Mouse (Mus musculus): ENCODE measurements at regions not wholly inside any gene's neighbourhood (a gene's known extent, or its start where the extent isn't known, plus 50 kb on each side); places are given as distances from the start of the nearest gene placed in this dataset.
A peak's percentile ranks its signal among the peaks of the same experiment; 100 is the strongest.

- ATAC-seq = peak; percentile 55
- Histone ChIP-seq H3K9ac (replicated peaks; ENCODE audit: low read depth, low read length) (no peak overlapping the region), H3K36me3 (ENCODE audit: control insufficient read depth, insufficient read depth) (no peaks in the 10 kb centered on the region), H3K4me3 (replicated peaks; ENCODE audit: low read length) (no peak overlapping the region), H3K4me2 (ENCODE audit: low read length) (no peak overlapping the region), H3K4me1 (replicated peaks; ENCODE audit: control insufficient read depth, insufficient read depth, low read length) (no peaks in the 10 kb centered on the region), H3K27me3 (replicated peaks; ENCODE audit: control insufficient read depth, insufficient read depth, low read length) (no peaks in the 10 kb centered on the region), H3K27ac (ENCODE audit: low read length) (no peak overlapping the region), H3K9me3 (ENCODE audit: control insufficient read depth, low read length) (no peaks in the 10 kb centered on the region)
- WGBS = 68% methylated on average over 10 of the region's 10 CpGs
Observed at GRCm38 (mm10) chr8:49136503-49137044, 292.8 kb upstream of the Tenm3 start.

GRCm38 (mm10) chr8:49109095-49109494, 265.3 kb upstream of the Tenm3 start:
- no peak overlapping the region for H3K9ac ChIP-seq (replicated peaks; ENCODE audit: low read depth, low read length)
- H3K27ac ChIP-seq (ENCODE audit: low read length) = no peak overlapping the region
- H3K36me3 ChIP-seq (ENCODE audit: control insufficient read depth, insufficient read depth) = no peaks in the 10 kb centered on the region
- no peaks in the 10 kb centered on the region for H3K27me3 ChIP-seq (replicated peaks; ENCODE audit: control insufficient read depth, insufficient read depth, low read length)
- H3K4me1 ChIP-seq (replicated peaks; ENCODE audit: control insufficient read depth, insufficient read depth, low read length) = no peaks in the 10 kb centered on the region; the same call in 1 of the 2 replicates
- ATAC-seq = no peak
- H3K4me2 ChIP-seq (ENCODE audit: low read length) = no peak overlapping the region
- WGBS = 82% methylated on average over 6 of the region's 6 CpGs
- no peak overlapping the region for H3K4me3 ChIP-seq (replicated peaks; ENCODE audit: low read length)
- no peaks in the 10 kb centered on the region for H3K9me3 ChIP-seq (ENCODE audit: control insufficient read depth, low read length)

GRCm38 (mm10) chr8:49108665-49109064, 264.9 kb upstream of the Tenm3 start:
- Histone ChIP-seq H3K4me1 (replicated peaks; ENCODE audit: control insufficient read depth, insufficient read depth, low read length) (no peaks in the 10 kb centered on the region; the same call in 1 of the 2 replicates), H3K27ac (ENCODE audit: low read length) (no peak overlapping the region), H3K27me3 (replicated peaks; ENCODE audit: control insufficient read depth, insufficient read depth, low read length) (no peaks in the 10 kb centered on the region), H3K36me3 (ENCODE audit: control insufficient read depth, insufficient read depth) (no peaks in the 10 kb centered on the region), H3K4me2 (ENCODE audit: low read length) (no peak overlapping the region), H3K9ac (replicated peaks; ENCODE audit: low read depth, low read length) (no peak overlapping the region), H3K9me3 (ENCODE audit: control insufficient read depth, low read length) (no peaks in the 10 kb centered on the region), H3K4me3 (replicated peaks; ENCODE audit: low read length) (no peak overlapping the region)
- 65% methylated on average over 4 of the region's 4 CpGs for WGBS
- ATAC-seq = no peak

- Histone ChIP-seq H3K4me1 (replicated peaks; ENCODE audit: control insufficient read depth, insufficient read depth, low read length) (no peaks in the 10 kb centered on the region; the same call in 1 of the 2 replicates), H3K9ac (replicated peaks; ENCODE audit: low read depth, low read length) (no peak overlapping the region), H3K4me3 (replicated peaks; ENCODE audit: low read length) (no peak overlapping the region), H3K27ac (ENCODE audit: low read length) (no peak overlapping the region), H3K27me3 (replicated peaks; ENCODE audit: control insufficient read depth, insufficient read depth, low read length) (no peaks in the 10 kb centered on the region), H3K4me2 (ENCODE audit: low read length) (no peak overlapping the region), H3K9me3 (ENCODE audit: control insufficient read depth, low read length) (no peaks in the 10 kb centered on the region), H3K36me3 (ENCODE audit: control insufficient read depth, insufficient read depth) (no peaks in the 10 kb centered on the region)
- 89% methylated on average over 3 of the region's 3 CpGs for WGBS
- no peak for ATAC-seq
Observed at GRCm38 (mm10) chr8:49106531-49106930, 262.8 kb upstream of the Tenm3 start.

- H3K9ac ChIP-seq (replicated peaks; ENCODE audit: low read depth, low read length) = no peak overlapping the region
- no peaks in the 10 kb centered on the region for H3K36me3 ChIP-seq (ENCODE audit: control insufficient read depth, insufficient read depth)
- 37% methylated on average over 7 of the region's 7 CpGs for WGBS
- H3K4me1 ChIP-seq (replicated peaks; ENCODE audit: control insufficient read depth, insufficient read depth, low read length) = no peaks in the 10 kb centered on the region
- ATAC-seq = no peak
- no peaks in the 10 kb centered on the region; the same call in 1 of the 2 replicates for H3K9me3 ChIP-seq (ENCODE audit: control insufficient read depth, low read length)
- H3K27me3 ChIP-seq (replicated peaks; ENCODE audit: control insufficient read depth, insufficient read depth, low read length) = no peaks in the 10 kb centered on the region
- no peak overlapping the region for H3K4me3 ChIP-seq (replicated peaks; ENCODE audit: low read length)
- no peak overlapping the region for H3K27ac ChIP-seq (ENCODE audit: low read length)
- H3K4me2 ChIP-seq (ENCODE audit: low read length) = no peak overlapping the region
Observed at GRCm38 (mm10) chr8:49101156-49101555, 257.4 kb upstream of the Tenm3 start.

- 70% methylated on average over 6 of the region's 6 CpGs for WGBS
- no peak overlapping the region for H3K9ac ChIP-seq (replicated peaks; ENCODE audit: low read depth, low read length)
- no peak overlapping the region for H3K4me2 ChIP-seq (ENCODE audit: low read length)
- H3K4me3 ChIP-seq (replicated peaks; ENCODE audit: low read length) = no peak overlapping the region
- H3K27ac ChIP-seq (ENCODE audit: low read length) = no peak overlapping the region
- H3K4me1 ChIP-seq (replicated peaks; ENCODE audit: control insufficient read depth, insufficient read depth, low read length) = no peaks in the 10 kb centered on the region
- H3K36me3 ChIP-seq (ENCODE audit: control insufficient read depth, insufficient read depth) = no peaks in the 10 kb centered on the region
- H3K9me3 ChIP-seq (ENCODE audit: control insufficient read depth, low read length) = no peaks in the 10 kb centered on the region
- ATAC-seq = no peak
- no peaks in the 10 kb centered on the region for H3K27me3 ChIP-seq (replicated peaks; ENCODE audit: control insufficient read depth, insufficient read depth, low read length)
Observed at GRCm38 (mm10) chr8:49084191-49084875, 240.6 kb upstream of the Tenm3 start.

GRCm38 (mm10) chr8:49069451-49069850, 225.7 kb upstream of the Tenm3 start:
- Histone ChIP-seq H3K9ac (replicated peaks; ENCODE audit: low read depth, low read length) (no peak overlapping the region), H3K27ac (ENCODE audit: low read length) (no peak overlapping the region), H3K36me3 (ENCODE audit: control insufficient read depth, insufficient read depth) (no peaks in the 10 kb centered on the region), H3K9me3 (ENCODE audit: control insufficient read depth, low read length) (no peaks in the 10 kb centered on the region), H3K4me1 (replicated peaks; ENCODE audit: control insufficient read depth, insufficient read depth, low read length) (no peaks in the 10 kb centered on the region), H3K4me3 (replicated peaks; ENCODE audit: low read length) (no peak overlapping the region), H3K4me2 (ENCODE audit: low read length) (no peak overlapping the region), H3K27me3 (replicated peaks; ENCODE audit: control insufficient read depth, insufficient read depth, low read length) (no peaks in the 10 kb centered on the region)
- ATAC-seq = no peak
- 69% methylated on average over 5 of the region's 5 CpGs for WGBS

GRCm38 (mm10) chr8:49063256-49063655, 219.5 kb upstream of the Tenm3 start:
- no peak overlapping the region for H3K9ac ChIP-seq (replicated peaks; ENCODE audit: low read depth, low read length)
- no peaks in the 10 kb centered on the region for H3K36me3 ChIP-seq (ENCODE audit: control insufficient read depth, insufficient read depth)
- no peaks in the 10 kb centered on the region for H3K27me3 ChIP-seq (replicated peaks; ENCODE audit: control insufficient read depth, insufficient read depth, low read length)
- ATAC-seq = no peak
- no peaks in the 10 kb centered on the region for H3K4me1 ChIP-seq (replicated peaks; ENCODE audit: control insufficient read depth, insufficient read depth, low read length)
- H3K27ac ChIP-seq (ENCODE audit: low read length) = no peak overlapping the region
- no peaks in the 10 kb centered on the region for H3K9me3 ChIP-seq (ENCODE audit: control insufficient read depth, low read length)
- H3K4me3 ChIP-seq (replicated peaks; ENCODE audit: low read length) = no peak overlapping the region
- WGBS = 42% methylated on average over 3 of the region's 3 CpGs
- H3K4me2 ChIP-seq (ENCODE audit: low read length) = no peak overlapping the region

- ATAC-seq = no peak
- 65% methylated on average over 6 of the region's 6 CpGs for WGBS
- Histone ChIP-seq H3K9me3 (ENCODE audit: control insufficient read depth, low read length) (no peaks in the 10 kb centered on the region), H3K4me3 (replicated peaks; ENCODE audit: low read length) (no peak overlapping the region), H3K4me2 (ENCODE audit: low read length) (no peak overlapping the region), H3K27me3 (replicated peaks; ENCODE audit: control insufficient read depth, insufficient read depth, low read length) (no peaks in the 10 kb centered on the region), H3K4me1 (replicated peaks; ENCODE audit: control insufficient read depth, insufficient read depth, low read length) (no peaks in the 10 kb centered on the region), H3K9ac (replicated peaks; ENCODE audit: low read depth, low read length) (no peak overlapping the region), H3K27ac (ENCODE audit: low read length) (no peak overlapping the region), H3K36me3 (ENCODE audit: control insufficient read depth, insufficient read depth) (no peaks in the 10 kb centered on the region)
Observed at GRCm38 (mm10) chr8:49043236-49043635, 199.5 kb upstream of the Tenm3 start.
